Mouse (Mus musculus) CH12.LX (cell line): ENCODE data around the gene Tmem63c.

Source experiments
- CTCF ChIP-seq, 2 experiments: IDR thresholded peaks in 1 of 2; conservative IDR thresholded peaks in 1 of 2; 2 replicates each; pipeline ENCODE4 v1.5.1; 2011 to 2012; ENCODE audit warnings: low read depth in 2 of 2, low read length in 2 of 2, improper control_type of control experiment in 1 of 2, inconsistent platforms in 1 of 2, mild to moderate bottlenecking in 1 of 2, moderate library complexity in 1 of 2
- ELF1 ChIP-seq: IDR thresholded peaks from 2 replicates; pipeline ENCODE4 v1.6.1; 2014; ENCODE audit warnings: low read depth, mild to moderate bottlenecking, inconsistent platforms, low read length, improper control_type of control experiment
- POLR2A ChIP-seq: IDR thresholded peaks from 2 replicates; pipeline ENCODE4 v1.6.1; 2011; ENCODE audit warnings: low read depth, mild to moderate bottlenecking, improper control_type of control experiment, low read length
- USF1 ChIP-seq: IDR thresholded peaks from 2 replicates; pipeline ENCODE4 v1.6.1; 2014; ENCODE audit warnings: low read depth, mild to moderate bottlenecking, inconsistent platforms, low read length, improper control_type of control experiment

DNA sequence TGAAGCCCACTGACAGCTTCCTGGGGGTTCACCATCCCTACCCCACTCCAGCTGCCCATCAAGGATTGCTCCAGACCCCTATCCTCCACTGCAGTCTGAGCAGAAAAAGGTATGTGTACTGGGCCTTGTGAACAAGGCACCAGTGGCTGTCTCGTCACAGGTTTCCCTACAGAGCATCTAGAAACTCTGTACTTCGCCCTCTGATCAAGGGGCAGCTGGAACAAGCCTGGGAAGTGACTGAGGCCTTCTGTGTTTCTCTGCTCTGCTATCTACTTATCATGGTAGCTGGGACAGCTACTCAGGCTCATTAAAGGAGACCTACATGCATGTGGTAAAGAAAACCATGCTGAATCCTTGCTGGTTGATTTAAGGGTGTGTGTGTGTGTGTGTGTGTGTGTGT is 68.6 kb downstream of the Tmem63c start:
- TF ChIP-seq USF1 (no peak), ELF1 (no peak), CTCF (conservative IDR thresholded peaks at IDR 0.05 in 1 of 2, IDR thresholded peaks at IDR 0.05 in 1 of 2; ENCODE audit: low read depth in 2 of 2, low read length in 2 of 2) (no peak), POLR2A (no peak)
